Mouse (Mus musculus) heart, postnatal 25 days (tissue): ENCODE data around the gene Flot2. TPM values are rescaled to one million over a fixed set of nuclear protein-coding genes. Genes with fewer than 3 reads are reported as not detected.

Experiments
- DNase-seq: peaks from one replicate; pipeline ENCODE4 v3.0.0; 2022; ENCODE audit warnings: low spot score
- intact Hi-C: fragments of 180-260 bp; cut with DNase I; formaldehyde crosslinking; loops from one replicate; pipeline ENCODE4 v1.15.1; 2025
- microRNA-seq: library from miRNA; unstranded; fragments of <30 nt; microRNA quantifications from one replicate; pipeline ENCODE4 v1.2.0, GENCODE M21; 2022
- total RNA-seq, 2 experiments: library from RNA; stranded (reverse); gene quantifications; 2 replicates each; pipeline ENCODE4 v1.2.3; 2021

The Flot2 gene
- total RNA-seq, 2 experiments from 2014 or later: 59.3 to 61.2 TPM

DNA sequence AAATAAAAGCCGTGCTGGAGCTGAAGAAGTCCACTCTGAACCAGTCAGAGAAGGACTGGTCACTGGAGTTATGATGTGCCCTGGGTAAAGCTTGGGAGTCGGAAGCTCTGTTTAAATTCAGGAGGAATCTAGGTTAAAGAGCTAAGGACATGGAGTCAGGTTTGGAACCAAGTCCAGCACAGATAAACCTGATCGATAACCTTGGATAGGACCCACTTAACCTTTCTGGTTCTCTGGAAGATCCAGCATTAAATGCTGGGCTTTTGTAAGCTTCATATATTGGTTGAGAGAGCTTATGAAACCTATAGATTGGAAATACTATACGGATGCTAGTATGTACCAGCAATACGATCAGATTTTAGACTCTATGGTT is 57.4 kb downstream of the Flot2 start:
- intact Hi-C loops: loop anchor here (5.0 kb wide), 1 partner anchor 37 kb away; no protein-coding TSS in a partner anchor
- no peak for DNase-seq

DNA sequence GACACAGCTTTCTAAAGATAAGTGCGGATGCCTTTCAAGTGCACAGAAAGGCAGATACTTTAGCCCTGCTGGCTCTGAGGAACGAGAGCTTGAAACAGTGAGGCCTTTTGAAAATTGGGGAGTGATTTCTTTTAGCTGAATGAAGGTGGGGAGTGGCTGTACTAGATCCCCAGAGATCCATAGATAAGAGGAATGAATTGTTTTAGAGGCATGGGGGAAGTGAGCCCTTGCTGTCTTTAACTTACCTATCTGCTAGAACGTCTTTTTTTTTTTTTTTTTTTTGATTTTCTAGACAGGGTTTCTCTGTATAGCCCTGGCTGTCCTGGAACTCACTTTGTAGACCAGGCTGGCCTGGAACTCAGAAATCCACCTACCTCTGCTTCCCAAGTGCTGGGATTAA is 59.3 kb downstream of the Flot2 start:
- intact Hi-C loops: loop anchor here (5.0 kb wide), 1 partner anchor 35 kb away; no protein-coding TSS in a partner anchor
- no peak for DNase-seq

DNA sequence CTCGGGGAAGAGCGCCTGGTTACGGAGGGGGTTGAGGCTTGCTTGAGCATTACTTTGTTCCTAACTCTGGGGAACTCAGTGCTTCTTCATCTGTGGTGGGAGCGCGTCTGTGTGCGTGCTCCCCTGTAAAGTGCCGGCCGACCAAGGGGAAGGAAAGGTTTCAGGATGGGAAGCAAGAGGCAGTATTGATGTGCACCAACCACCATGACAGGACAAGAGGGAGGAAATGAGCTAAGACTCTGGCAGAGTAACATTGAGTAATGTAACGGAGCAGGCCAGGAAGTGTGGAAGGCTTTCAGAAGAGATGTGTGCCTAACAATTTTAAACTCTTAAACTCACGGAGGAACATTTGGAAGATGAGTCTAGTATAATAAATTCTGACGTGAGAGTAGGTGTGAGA is 63.0 kb downstream of the Flot2 start:
- no peak for DNase-seq
- intact Hi-C loops: no loop called here

DNA sequence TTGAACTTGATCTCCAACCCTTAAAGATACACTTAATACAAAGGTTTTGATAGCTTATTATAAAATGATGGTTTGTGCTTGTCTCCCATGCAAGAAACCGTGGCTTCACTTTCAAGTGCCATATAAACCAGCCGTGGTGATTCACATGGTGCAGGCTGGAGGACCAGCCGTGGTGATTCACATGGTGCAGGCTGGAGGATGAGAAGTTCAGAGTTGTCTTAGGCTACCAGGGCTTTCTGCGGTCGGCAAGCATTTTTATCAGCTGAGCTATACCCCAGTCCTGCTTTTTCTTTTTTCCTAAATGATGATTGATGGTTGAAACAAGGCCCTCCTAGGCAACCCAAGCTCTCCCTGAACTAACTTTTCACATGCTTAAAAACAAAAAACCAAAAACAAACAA is 64.4 kb downstream of the Flot2 start:
- no peak for DNase-seq
- intact Hi-C loops: no loop called here

- intact Hi-C loops: no loop called here
- no peak for DNase-seq
These were observed 65.4 kb downstream of the Flot2 start for GRCm38 (mm10) chr11:78102958-78103747.

GRCm38 (mm10) chr11:78104501-78104900 is 66.8 kb downstream of the Flot2 start:
- intact Hi-C loops: no loop called here

More at GRCm38 (mm10) chr11:78104501-78104900, 66.8 kb downstream of the Flot2 start:
- no peak for DNase-seq

Small RNA genes within 50 kb of the gene (microRNA-seq; reads per million reads assigned to microRNA genes)
- gene Mir144: 254 reads per million, percentile 68 among the genes with 10 or more reads in this experiment
- gene Mir451a: not detected
- gene Mir451b: not detected

Other genes with a start within 250 kb of the Flot2 start
- gene Pipox, start 143.8 kb upstream of the Flot2 start, total RNA-seq: 1 to 10 TPM in 1 of 2 experiments, under 1 TPM in 1; 0.52 to 1.3 TPM
- gene Sez6, start 107.1 kb upstream of the Flot2 start, total RNA-seq: under 1 TPM; 0.21 to 0.22 TPM
- gene Phf12, start 55.2 kb upstream of the Flot2 start, total RNA-seq: 10 to 100 TPM; 23.7 to 28.6 TPM
- gene Dhrs13, start 5.7 kb upstream of the Flot2 start, total RNA-seq: 1 to 10 TPM; 3.2 to 4.4 TPM
- 10 to 100 TPM; 25.7 to 27.6 TPM for gene Eral1, start 42.5 kb downstream of the Flot2 start, total RNA-seq
- gene Fam222b, start 56.7 kb downstream of the Flot2 start, total RNA-seq: 10 to 100 TPM; 10.8 to 12.3 TPM
- 1 to 10 TPM; 4.6 to 6.7 TPM for gene Traf4, start 127.7 kb downstream of the Flot2 start, total RNA-seq
- 1 to 10 TPM; 2.5 to 2.6 TPM for gene Nek8, start 138.7 kb downstream of the Flot2 start, total RNA-seq
- gene Tlcd1, start 138.8 kb downstream of the Flot2 start, total RNA-seq: 1 to 10 TPM; 5.5 to 7.2 TPM
- gene Rpl23a, start 145.7 kb downstream of the Flot2 start, total RNA-seq: 100 to 1,000 TPM; 776 to 853 TPM
- gene Rab34, start 150.5 kb downstream of the Flot2 start, total RNA-seq: 10 to 100 TPM; 11.2 to 12.2 TPM
- 1 to 10 TPM in 1 of 2 experiments, under 1 TPM in 1; 0.31 to 1.1 TPM for gene Proca1, start 155.5 kb downstream of the Flot2 start, total RNA-seq
- gene Sdf2, start 207.8 kb downstream of the Flot2 start, total RNA-seq: 10 to 100 TPM; 47.5 to 48.0 TPM
- gene Supt6, start 208.1 kb downstream of the Flot2 start, total RNA-seq: 10 to 100 TPM; 26.9 to 28.1 TPM
- 100 to 1,000 TPM; 190 to 210 TPM for gene 2610507B11Rik, start 223.8 kb downstream of the Flot2 start, total RNA-seq